Mouse (Mus musculus): ENCODE measurements around the gene Snx29.

GRCm38 (mm10) chr16:11665869-11666268 lies 343.2 kb downstream of the Snx29 start:
- TF ChIP-seq CTCF (IDR thresholded peaks at IDR 0.05; ENCODE audit: borderline replicate concordance, insufficient read depth, low read length) (no peak), POLR2A (IDR thresholded peaks at IDR 0.05; ENCODE audit: low read depth, low read length) (no peak)

All from embryonic fibroblast, embryonic 13.5 days (primary cell).